Mouse (Mus musculus) activated CD4-positive, CD25-positive, alpha-beta regulatory T cell, adult 4 months (primary cell): ENCODE data around the gene Ntn5. TPM values are rescaled to one million over a fixed set of nuclear protein-coding genes. Genes with fewer than 3 reads are reported as not detected.

Experiments
- ATAC-seq: one replicate; pipeline ENCODE4 v1.8.0; 2017
- polyA plus RNA-seq, 2 experiments: library from polyadenylated mRNA; unstranded; fragments of 100-300 nt; shearing (Covaris generic); gene quantifications; one replicate each; pipeline ENCODE4 v1.2.1; 2017

The Ntn5 gene
- polyA plus RNA-seq, 2 experiments from 2014 or later: not detected

DNA sequence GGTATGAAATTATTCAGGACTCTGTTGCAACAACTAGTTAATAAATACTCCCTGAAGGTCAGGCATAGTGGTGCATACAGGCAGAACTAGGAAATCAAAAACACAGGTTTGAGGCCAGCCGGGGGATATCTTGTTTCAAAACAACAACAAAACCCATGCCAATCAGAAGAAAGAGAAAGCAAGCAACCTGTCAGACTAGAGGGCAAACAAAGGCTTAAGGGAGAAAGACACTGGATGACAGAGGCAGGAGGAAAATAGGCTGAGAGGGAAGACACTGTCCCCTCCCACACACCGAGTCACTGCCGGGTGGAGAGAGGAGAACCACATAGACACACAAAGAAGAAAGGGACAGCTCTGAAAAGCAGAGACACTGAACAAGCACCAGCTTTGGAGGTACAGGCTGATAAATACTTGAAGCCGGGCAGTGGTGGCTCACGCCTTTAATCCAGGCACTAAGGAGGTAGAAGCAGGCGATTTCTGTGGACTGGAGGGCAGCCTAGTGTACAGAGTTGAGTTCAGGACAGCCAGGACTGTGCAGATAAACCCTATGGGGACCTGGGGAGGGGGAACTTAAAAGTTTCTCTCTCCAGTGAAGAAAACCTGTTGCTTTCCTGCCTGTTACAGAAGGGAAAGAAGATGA lies 30.2 kb downstream of the Ntn5 start:
- no peak for ATAC-seq

DNA sequence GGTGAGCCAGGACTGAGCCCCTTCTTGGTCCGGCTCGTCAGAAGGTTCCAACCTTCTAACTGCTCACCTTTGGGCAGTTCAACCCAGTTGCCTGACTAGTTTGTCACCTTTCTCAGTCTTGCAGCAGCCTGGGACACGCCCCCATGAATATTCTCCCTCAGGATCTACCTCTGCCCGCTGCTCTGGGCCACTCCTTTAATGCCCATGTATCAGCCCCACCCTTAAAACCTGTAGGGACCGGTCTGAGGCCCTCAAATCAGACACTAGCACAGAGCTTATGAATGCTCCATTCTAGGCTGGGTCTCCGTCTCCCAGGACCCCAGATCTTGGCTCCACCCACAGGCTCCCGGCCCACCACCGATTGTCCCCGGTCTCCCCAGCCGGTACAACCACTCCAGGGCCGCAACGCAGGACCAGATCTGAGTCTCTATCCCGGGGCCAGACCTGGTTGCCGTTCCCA lies 30.8 kb downstream of the Ntn5 start:
- ATAC-seq: peak; percentile 3

DNA sequence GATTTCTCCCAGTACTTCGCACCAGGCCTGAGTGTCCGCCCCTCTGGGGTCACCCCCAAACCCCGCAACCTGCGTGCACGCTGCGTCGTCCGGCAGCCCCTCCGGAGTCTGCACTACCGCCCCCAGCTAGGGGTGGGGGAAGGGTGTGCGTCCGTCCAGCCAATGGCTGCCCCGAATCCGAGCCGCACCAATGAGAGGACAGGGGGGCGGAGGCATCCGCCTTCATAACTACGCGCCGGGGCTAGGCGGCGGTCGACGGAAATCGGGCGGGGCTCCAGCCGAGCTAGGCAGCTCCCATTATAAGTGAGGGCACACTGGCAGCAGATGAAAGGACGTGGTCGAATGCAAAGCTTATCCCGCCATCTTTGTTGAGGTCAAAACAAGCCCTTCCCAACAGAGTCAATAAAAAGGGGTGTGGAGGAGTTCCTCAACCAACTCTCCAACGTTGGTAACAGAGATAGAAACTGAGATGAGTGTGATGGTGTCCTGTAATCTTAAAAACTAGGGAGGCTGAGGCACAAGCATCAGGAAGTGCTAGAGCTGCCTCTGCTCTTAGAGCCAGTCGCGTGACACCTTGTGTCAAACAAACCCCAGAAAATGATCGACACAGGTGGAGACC lies 31.4 kb downstream of the Ntn5 start, which contains the start of gene Rpl18:
Gene Rpl18 (plus strand): TSS at position 368 of the 619 bp plus-strand sequence.
- ATAC-seq: peak; percentile 89

DNA sequence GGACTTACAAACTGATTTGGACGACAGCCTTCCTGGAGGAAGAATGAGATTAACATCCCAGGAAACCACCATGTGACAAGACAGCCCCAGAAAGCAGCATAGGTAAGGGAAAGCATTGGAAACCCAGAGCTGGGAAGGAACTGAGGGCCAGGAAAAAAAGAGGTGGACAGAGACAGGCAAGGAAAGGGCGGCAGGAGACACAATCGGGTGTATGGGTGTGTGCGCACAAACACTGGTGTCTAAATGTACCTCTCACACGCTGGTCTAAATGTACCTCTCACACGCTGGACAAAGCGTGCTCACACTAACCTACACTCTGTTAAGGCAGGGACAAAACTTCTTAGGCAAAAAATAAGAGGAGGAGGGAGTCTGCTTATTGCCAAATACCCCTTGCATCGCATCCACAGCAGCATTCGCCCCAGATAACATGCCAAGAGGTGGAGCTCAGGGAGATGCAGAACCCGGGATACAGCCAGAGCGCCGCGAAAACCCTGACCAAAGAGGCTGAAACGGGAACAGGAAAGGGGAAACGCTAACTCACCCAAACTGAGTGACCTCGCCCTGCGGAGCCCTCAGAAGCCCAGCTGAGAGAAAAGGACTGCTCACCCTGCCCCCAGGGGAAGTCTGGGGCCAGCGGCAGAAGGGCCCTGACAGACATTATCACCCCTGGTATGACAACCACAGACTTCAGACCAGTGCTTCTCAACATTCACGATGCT lies 32.1 kb downstream of the Ntn5 start:
- no peak for ATAC-seq

DNA sequence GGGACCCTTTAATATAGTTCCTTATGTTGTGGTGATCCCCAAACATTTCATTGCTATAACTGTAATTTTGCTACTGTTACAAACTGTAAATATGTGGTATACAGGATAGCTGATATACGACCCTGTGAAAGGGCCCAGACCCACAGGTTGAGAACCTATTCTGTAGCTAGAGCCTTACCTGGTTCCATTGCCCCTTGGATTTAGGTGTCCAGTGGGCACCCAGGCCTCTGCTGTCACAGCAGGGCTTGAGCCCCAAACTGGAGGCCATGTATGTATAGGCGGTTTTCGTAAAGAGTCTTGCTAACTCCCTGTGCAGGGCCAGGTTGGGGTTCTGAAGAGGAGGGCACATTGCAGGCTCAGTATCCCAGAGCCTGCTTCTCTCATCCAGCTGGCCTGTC lies 32.6 kb downstream of the Ntn5 start:
- no peak for ATAC-seq

DNA sequence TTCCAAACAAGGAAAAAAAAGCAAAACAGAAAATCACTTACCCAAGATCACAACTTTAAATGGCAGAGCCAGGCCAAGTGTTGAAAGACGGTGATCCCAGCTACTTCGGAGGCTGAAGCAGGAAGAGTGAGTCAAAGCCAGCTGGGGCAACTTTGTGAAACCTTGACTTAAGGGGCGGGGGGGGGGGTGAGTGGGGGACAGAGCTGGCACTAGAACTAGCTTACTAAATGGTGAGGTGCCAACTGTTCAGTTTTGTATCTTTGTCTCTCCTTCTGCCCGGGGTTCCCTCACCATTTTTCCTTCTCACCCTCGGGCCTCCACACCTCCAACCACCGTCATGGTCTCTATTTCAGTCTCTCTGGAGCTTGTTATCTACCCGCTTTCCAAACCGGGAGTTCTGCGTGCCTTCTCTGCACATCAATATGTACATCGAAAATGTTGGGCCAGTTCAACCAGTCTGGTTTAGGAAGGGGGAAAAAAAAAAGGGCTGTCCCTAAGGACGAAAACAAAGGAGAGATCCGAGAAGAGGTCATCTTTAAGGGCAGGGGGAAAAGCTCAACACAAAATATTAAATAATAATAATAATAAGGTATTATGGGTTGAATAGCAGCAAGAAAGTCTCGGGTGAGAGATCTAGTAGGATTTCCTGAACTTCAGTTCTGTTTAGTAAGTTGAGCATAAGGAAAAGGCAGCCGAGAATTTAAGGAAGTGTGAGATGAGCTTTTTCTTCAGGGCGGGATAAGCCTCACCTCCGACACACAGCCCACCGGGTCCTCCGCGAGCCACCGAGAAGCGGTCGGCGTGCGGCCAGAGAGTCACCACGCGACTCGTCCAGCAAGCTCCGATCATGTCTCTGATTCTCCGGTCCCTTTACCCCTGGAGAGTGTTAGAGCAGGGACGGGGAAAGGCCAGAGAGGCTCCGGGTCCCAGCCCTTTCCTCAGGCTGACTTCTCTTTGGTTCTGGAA lies 33.4 kb downstream of the Ntn5 start:
- no peak for ATAC-seq

DNA sequence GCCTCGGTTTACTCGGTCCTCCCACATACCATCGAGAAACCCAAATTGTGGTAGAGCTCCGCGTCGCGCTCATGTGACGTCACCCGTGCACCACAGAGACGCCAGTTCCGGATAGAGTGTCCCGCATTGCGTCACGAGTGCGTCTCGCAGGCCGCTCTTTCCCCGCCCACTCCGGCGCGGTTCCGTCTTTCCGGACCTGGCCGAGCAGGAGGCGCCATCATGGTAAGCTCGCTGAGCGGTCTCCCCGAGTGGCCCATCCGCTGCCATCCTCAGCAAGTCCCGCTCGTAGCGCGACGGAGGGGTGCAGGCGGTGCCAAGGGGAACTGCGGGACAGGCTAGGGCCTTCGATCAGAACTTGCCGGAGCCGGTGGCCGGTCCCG lies 34.1 kb downstream of the Ntn5 start, which contains the start of gene Sphk2:
Gene Sphk2 (minus strand): TSS at position 85 of the 380 bp plus-strand sequence.
- peak; percentile 68 for ATAC-seq

DNA sequence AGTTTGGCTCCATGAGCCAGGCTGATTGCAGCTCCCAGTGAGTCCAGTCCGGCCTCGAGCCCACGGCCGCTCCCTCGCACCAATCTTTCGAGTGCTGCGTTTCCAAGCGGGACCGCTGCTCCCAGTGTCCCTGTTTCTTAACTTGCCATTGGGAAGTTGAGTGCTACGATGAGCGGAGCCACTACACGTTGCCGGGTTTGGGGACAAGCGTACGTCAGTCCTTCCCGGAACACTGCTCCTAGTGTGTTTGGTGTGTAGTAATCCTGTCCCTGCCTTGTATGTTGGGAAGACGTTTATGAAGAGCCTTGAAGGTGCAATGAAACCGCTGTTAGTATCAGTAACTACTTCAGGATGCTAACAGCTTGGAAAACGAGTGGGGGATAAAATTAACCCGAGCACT lies 34.5 kb downstream of the Ntn5 start:
- no peak for ATAC-seq

DNA sequence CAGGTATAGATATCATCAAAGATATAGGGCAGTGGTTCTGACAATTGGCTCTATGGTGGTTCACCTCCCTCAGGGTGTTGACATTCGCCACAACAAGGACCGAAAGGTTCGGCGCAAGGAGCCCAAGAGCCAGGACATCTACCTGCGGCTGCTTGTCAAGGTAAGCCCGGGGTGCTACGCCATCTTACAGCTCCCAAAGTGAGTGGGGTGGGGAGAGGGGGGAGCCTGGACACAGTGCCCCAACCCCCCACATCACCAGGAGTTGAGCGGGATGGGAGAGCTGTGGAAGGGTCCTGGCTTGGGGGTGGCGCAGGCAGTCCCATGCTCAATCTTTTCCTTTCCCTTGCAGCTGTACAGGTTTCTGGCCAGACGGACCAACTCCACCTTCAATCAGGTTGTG lies 35.4 kb downstream of the Ntn5 start:
- no peak for ATAC-seq

DNA sequence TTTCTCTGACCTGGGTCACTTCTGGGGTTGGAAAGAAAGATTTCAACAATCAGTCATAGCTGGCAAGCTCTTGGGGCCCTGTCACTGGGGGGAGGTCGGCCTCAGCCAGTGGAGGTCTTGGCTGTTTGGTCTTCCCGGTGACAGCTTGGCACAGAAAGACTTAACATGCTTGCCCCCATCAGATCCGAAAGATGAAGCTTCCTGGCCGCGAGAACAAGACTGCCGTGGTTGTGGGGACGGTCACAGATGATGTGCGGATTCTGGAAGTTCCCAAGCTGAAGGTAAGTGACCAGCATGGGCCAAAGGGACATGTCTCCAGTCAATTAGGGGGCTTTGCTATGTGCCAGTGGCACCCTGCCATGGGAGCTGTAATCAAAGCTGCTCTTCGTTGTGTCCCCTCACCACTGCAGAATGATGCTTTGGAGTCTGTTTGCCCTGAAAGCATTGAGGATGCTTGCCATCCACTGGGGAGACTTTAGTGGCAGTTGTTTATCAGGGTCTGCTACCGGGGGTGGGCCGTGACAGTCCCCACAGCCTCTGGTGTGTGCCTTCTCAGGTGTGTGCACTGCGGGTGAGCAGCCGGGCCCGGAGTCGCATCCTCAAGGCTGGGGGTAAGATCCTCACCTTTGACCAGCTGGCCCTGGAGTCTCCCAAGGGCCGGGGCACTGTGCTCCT lies 36.1 kb downstream of the Ntn5 start:
- ATAC-seq: no peak

DNA sequence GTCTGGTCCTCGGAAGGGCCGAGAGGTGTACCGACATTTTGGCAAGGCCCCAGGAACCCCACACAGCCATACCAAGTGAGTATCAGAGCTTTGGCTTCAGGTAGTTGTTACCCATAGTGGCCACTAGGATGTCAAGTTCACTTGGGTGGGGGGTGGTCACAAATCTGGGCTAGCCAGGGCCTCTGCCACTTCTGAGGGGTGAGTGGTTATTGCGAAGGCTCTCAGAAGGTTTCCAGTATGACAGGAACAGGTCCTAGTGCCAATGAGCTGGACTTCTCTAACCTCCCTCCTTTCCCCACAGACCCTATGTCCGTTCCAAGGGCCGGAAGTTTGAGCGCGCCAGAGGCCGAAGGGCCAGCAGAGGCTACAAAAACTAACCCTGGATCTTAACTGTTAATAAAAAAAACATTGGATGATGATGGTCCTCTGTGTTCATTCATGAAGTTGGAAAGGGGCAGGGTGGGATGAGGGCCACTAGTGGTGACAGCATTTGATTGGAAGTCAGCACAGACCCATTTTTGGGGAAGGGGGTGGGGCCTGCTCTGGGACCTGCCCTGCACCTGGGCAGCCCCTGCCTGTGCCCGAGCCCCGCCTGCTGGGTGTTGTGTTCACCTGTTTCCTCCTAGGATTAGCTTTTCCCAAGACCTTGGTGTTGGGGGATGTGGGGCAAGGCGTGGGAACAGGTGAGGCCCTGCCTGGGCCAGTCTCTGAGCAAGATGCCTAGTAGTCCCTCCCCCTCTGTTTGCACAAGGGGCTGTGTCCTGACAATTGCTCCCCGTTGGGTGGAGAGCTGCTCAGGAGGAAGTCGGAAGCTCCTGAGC lies 36.8 kb downstream of the Ntn5 start, which contains the start of gene Fam83e:
Gene Fam83e (plus strand): TSS at position 800 of the 821 bp plus-strand sequence.
- ATAC-seq: no peak

DNA sequence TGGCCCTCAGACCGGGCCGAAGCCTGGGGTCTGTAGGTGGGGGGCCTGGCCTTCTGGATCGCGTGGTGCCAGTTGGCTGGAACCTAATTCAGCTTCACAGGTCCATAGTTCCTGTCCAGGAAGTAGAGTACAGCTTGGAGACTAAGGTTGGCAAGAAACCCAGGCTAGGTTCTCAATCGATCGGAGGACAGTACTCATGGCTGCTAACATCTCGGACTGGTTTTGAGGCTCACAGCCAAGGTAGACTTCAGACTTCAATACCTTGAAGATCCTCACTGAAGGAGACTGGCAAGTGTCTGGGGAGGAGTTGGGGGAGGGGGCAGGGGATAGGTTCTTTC lies 37.4 kb downstream of the Ntn5 start:
- no peak for ATAC-seq

DNA sequence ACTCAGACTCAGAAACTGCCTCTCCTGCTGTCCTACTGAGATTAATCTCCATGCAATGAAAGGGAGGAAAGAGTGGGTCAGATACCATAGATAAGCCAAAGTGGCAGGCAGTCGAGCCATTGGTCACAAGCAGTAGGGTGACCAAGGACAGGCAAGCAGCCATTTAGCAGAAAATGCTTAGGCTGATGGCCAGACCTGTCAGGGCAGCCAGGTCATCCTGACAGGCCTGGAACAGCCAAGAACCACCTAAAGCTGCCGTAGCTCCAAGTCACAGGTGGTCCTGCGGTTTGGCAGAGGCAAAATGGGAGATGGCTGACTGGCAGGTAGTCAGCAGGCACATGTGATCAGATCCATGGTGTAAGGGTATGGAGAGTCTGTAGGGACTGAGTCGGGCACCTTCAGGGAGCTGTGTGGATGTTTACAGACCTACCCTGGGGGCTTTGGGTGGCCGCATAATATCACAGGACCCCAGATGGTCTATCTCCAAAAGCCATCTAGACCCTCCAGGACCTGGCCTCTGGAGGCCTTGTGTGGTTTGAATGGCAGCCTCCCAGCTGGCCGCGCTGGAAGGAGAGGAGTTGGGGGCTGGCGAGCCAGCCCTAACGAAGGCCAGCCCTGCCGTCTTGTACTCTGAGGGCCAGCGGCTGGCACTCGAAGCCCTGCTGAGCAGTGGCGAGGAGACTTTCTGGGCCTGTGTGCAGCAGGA lies 38.0 kb downstream of the Ntn5 start:
- ATAC-seq: no peak

DNA sequence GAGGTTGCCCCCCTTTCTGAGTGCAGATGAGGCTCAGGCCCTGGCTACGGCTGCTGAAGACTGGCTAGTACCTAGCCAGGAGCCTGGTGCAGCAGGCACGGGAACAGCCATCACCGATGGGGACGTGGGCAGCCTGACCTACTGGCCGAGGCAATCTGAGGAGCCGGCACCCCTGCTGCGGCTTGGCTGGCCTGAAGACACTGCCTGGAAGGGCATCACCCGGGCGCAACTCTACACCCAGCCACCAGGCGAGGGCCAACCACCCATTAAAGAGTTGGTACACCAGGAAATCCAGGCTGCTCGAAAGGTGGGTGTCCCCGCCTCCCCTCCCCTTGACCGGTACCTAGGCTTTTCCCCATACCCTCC lies 38.5 kb downstream of the Ntn5 start:
- no peak for ATAC-seq

DNA sequence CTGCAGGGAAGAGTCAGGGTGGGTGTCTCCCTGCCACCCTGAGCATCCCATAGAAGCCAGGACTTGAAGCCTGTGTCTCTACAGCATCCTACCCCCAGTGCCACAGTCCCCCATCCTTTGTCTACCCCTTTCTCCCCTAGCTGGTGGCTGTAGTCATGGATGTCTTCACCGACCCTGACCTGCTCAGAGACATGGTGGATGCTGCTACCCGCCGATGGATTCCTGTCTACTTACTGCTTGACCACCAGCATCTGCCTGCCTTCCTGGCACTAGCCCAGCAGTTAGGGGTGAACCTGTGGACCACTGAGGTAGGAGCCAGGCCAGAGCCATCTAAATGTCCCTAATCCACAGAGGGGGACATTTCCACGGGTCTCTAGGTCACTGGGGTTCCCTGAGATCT lies 39.5 kb downstream of the Ntn5 start:
- no peak for ATAC-seq

DNA sequence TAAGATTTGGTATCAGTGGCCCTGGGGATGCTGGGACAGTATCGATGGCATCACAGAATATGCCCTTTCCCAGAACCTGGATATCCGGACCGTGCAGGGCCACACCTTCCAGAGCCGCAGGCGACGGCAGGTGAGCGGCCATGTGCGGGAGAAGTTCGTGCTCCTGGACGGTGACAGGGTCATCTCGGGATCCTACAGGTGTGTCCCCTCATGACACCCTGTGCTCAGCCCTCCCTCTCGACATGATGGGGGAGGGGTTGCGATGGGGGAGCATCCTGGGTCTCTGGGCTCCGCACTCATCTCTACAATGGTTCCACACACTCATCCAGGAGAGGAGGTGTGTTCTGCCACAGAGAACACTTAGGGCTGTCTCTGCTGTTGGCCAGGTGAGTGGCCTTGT lies 40.0 kb downstream of the Ntn5 start:
- no peak for ATAC-seq

DNA sequence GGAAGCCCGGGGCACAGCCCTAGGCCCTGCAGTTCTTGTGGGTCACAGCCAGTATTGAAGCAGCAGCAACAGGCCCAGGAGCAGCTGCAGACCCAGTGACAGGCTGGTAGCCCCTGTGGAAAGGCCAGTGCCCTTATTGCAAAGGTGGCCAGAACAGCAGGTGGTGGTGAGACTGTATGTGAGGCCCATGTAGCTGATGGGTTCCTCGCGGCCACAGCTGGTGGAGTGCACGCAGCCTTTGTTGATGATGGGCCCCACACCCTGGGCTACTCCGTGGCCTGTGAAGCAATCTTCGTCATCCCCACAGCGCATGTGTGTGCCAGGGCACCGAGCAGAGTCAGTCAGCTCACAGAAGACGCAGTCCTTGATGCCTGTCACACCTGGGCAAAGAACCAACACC lies 41.3 kb downstream of the Ntn5 start:
- no peak for ATAC-seq

DNA sequence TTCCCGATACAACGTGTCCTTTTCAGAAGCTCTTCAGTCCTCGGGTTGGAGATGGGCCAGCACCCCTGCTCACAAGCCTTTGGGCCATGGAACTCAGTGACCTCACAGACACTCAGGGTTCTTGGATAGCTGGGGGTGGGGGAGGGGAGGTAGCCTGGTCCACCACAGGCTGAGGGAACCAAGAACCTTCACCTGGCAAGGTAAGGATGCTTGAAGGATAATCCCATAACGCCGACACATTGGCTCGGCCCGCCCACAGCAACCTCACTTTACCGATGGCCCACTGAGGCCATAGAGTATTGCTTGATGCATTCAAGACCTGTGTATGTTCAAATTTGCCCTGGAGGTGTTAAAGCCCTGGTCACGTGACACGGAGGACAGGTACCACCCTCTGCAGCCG lies 41.9 kb downstream of the Ntn5 start, which contains the start of gene Spaca4:
Gene Spaca4 (minus strand): TSS at position 101 of the 400 bp plus-strand sequence.
- ATAC-seq: no peak

DNA sequence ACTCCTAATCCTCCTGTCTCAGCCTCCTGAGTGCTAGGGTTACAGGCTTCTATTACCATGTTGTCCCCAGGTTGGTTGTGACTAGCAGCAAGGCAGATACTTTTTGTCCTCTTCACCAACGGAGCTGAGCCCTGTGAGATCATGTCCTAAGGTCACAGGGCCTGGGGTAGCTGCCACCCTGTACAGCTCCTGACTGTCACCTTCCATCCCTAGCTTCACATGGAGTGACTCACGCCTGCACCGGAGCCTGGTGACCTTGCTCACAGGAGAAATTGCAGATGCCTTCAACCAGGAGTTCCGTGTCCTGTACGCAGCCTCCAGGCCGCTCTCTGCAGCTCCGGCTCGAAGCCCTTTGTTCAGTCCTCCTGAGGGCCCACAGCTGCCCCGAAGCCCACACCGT lies 42.6 kb downstream of the Ntn5 start:
- ATAC-seq: no peak

DNA sequence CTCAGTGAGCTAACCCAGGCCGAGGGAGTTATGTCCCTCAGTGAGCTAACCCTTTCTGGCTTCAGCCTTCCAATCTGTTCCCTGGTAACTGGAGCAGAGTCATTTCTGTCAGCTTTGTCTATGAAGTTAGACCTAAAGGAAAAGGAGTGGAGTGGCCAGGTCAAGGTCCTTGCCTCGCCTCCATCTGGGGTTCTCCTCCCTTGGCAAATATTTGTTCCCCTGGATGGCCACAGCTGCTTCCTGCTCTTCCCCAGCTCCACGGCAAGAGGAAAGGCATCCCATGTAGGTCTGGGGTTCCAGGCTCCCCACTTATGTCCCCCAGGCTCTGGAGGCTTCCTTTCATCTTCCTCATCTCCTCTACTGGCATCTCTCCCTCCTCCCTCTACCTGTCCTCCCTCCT lies 43.8 kb downstream of the Ntn5 start:
- ATAC-seq: no peak
